Mouse (Mus musculus) liver, adult 2 months (tissue): ENCODE measurements around the gene Izumo2.

ENCODE experiments used
- CTCF ChIP-seq: fragments of 200-500 bp; IDR thresholded peaks from 2 replicates; pipeline ENCODE4 v1.5.1; 2011; ENCODE audit warnings: low read depth, low read length, control low read depth
- POLR2A ChIP-seq: fragments of 200-500 bp; IDR thresholded peaks from 2 replicates; pipeline ENCODE4 v1.6.1; 2011; ENCODE audit warnings: low read length, control low read depth; ENCODE audit not compliant: insufficient read depth; ENCODE audit errors: extremely low read depth

DNA sequence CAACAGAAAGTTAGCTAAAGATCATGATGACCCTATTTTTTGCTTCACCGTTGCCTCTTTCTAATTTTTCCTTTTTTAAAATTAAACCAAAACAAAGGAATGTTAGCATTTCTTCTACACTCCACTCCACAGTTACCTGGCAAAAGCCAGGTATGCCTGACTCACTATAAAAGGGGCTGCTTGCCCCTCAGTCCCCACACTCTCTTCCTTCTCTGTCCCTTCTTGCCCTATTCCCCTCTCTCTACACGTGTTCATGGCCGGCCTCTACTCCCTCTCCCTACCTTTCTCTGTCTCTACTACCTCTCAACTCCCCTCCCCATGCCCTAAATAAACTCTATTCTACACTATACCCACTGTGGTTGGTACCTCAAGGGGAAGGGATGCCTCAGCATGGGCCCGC, 38.6 kb downstream of the Izumo2 start:
- TF ChIP-seq CTCF: no peak
- TF ChIP-seq POLR2A: no peak
